Mouse (Mus musculus): ENCODE measurements around the gene Slc17a2.

GRCm38 (mm10) chr13:23873141-23873540 lies 66.3 kb downstream of the Slc17a2 start:
- TF ChIP-seq CTCF (IDR thresholded peaks at IDR 0.05; ENCODE audit: low read depth, low read length), result no peak
- no peak for TF ChIP-seq TAL1 (conservative IDR thresholded peaks at IDR 0.05; ENCODE audit: low read depth, low read length)
- no peak for TF ChIP-seq GATA1 (IDR thresholded peaks at IDR 0.05; ENCODE audit: borderline replicate concordance, low read length)
- TF ChIP-seq POLR2AphosphoS5 (IDR thresholded peaks at IDR 0.05; ENCODE audit: insufficient replicate concordance, low read depth, low read length), result no peak
- no peak for TF ChIP-seq GATA2 (IDR thresholded peaks at IDR 0.05; ENCODE audit: borderline replicate concordance, low read depth, low read length)
